Mouse (Mus musculus): Measurements from ENCODE around the gene Ppil6. TPM values are rescaled to one million over a fixed set of nuclear protein-coding genes. Genes with fewer than 3 reads are reported as not detected.
A peak's percentile ranks its signal among the peaks of the same experiment; 100 is the strongest.

Gene Ppil6
- polyA plus RNA-seq, 1 experiment from 2014 or later, result 0.63 TPM

- Histone ChIP-seq H3K4me2 (0 out of 2 replicates have a peak overlapping the region, but pooled peaks have one; percentile 2), H3K4me1 (peaks cover 27% of the 10 kb centered on the region), H3K9me3 (0 out of 2 replicates have a peak, but pooled peaks cover 6% of the 10 kb centered on the region), H3K27me3 (no peaks in the 10 kb centered on the region), H3K27ac (peak overlapping the region; percentile 68), H3K9ac (no peak overlapping the region), H3K4me3 (no peak overlapping the region), H3K36me3 (0 out of 2 replicates have a peak, but pooled peaks cover 4% of the 10 kb centered on the region)
- 26% methylated on average over 14 of the region's 14 CpGs for WGBS
- ATAC-seq (ENCODE audit: insufficient number of reproducible peaks, insufficient read depth, low FRiP score, low TSS enrichment, low read depth), result peak; percentile 43; the same call in 1 of the 2 replicates
Observed at GRCm38 (mm10) chr10:41552847-41553589, 62.8 kb downstream of the Ppil6 start.

GRCm38 (mm10) chr10:41553711-41554110 is 63.5 kb downstream of the Ppil6 start:
- 67% methylated on average over 4 of the region's 4 CpGs for WGBS
- H3K27me3 ChIP-seq, result no peaks in the 10 kb centered on the region
- no peak overlapping the region for H3K4me3 ChIP-seq
- H3K27ac ChIP-seq, result peak overlapping the region; percentile 36; the same call in 1 of the 2 replicates
- peaks cover 27% of the 10 kb centered on the region for H3K4me1 ChIP-seq
- H3K9me3 ChIP-seq, result 0 out of 2 replicates have a peak, but pooled peaks cover 6% of the 10 kb centered on the region
- no peak overlapping the region for H3K9ac ChIP-seq
- no peak overlapping the region for H3K4me2 ChIP-seq
- 0 out of 2 replicates have a peak, but pooled peaks cover 4% of the 10 kb centered on the region for H3K36me3 ChIP-seq
- no peak for ATAC-seq (ENCODE audit: insufficient number of reproducible peaks, insufficient read depth, low FRiP score, low TSS enrichment, low read depth)

GRCm38 (mm10) chr10:41555081-41555480 is 64.8 kb downstream of the Ppil6 start:
- Histone ChIP-seq H3K9ac (no peak overlapping the region), H3K9me3 (peaks cover 3% of the 10 kb centered on the region; the same call in 1 of the 2 replicates), H3K4me2 (no peak overlapping the region), H3K27ac (no peak overlapping the region), H3K27me3 (no peaks in the 10 kb centered on the region), H3K36me3 (no peaks in the 10 kb centered on the region), H3K4me1 (peaks cover 27% of the 10 kb centered on the region), H3K4me3 (no peak overlapping the region)
- no peak for ATAC-seq (ENCODE audit: insufficient number of reproducible peaks, insufficient read depth, low FRiP score, low TSS enrichment, low read depth)
- 77% methylated on average over 3 of the region's 3 CpGs for WGBS

- Histone ChIP-seq H3K4me3 (no peak overlapping the region), H3K27ac (no peak overlapping the region), H3K36me3 (no peaks in the 10 kb centered on the region), H3K4me2 (no peak overlapping the region), H3K4me1 (peaks cover 5% of the 10 kb centered on the region), H3K9ac (no peak overlapping the region), H3K27me3 (no peaks in the 10 kb centered on the region), H3K9me3 (peaks cover 13% of the 10 kb centered on the region; the same call in 1 of the 2 replicates)
- 89% methylated on average over 1 of the region's 1 CpGs for WGBS
- no peak for ATAC-seq (ENCODE audit: insufficient number of reproducible peaks, insufficient read depth, low FRiP score, low TSS enrichment, low read depth)
Observed at GRCm38 (mm10) chr10:41558401-41558800, 68.2 kb downstream of the Ppil6 start.

- no peak for ATAC-seq (ENCODE audit: insufficient number of reproducible peaks, insufficient read depth, low FRiP score, low TSS enrichment, low read depth)
- WGBS, result 89% methylated on average over 10 of the region's 10 CpGs
- Histone ChIP-seq H3K9me3 (peaks cover 13% of the 10 kb centered on the region; the same call in 1 of the 2 replicates), H3K4me1 (0 out of 2 replicates have a peak, but pooled peaks cover 2% of the 10 kb centered on the region), H3K4me2 (no peak overlapping the region), H3K36me3 (no peaks in the 10 kb centered on the region), H3K9ac (no peak overlapping the region), H3K27me3 (no peaks in the 10 kb centered on the region), H3K4me3 (no peak overlapping the region), H3K27ac (no peak overlapping the region)
Observed at GRCm38 (mm10) chr10:41561701-41562395, 71.6 kb downstream of the Ppil6 start.

Other genes starting within 250 kb of the Ppil6 start
- 13.2 and 13.4 TPM in 2 replicates for gene Fig4, start 187.2 kb upstream of the Ppil6 start, polyA plus RNA-seq (2015; fragmentation: Nextera tagmentation; extraction: Ambion mirVana)
- gene Ak9, start 186.5 kb upstream of the Ppil6 start, polyA plus RNA-seq (2015; fragmentation: Nextera tagmentation; extraction: Ambion mirVana), result 0.04 TPM in 2 replicates
- gene Zbtb24, start 40.1 kb upstream of the Ppil6 start, polyA plus RNA-seq (2015; fragmentation: Nextera tagmentation; extraction: Ambion mirVana), result 22.5 and 23.5 TPM in 2 replicates
- gene Mical1, start 14.1 kb upstream of the Ppil6 start, polyA plus RNA-seq (2015; fragmentation: Nextera tagmentation; extraction: Ambion mirVana), result 46.8 and 51.2 TPM in 2 replicates
- 54.7 and 60.6 TPM in 2 replicates for gene Smpd2, start 70 bp upstream of the Ppil6 start, polyA plus RNA-seq (2015; fragmentation: Nextera tagmentation; extraction: Ambion mirVana)
- gene Cd164, start 29.0 kb downstream of the Ppil6 start, polyA plus RNA-seq (2015; fragmentation: Nextera tagmentation; extraction: Ambion mirVana), result 154 and 165 TPM in 2 replicates
- gene Ccdc162, start 226.2 kb downstream of the Ppil6 start, polyA plus RNA-seq (2015; fragmentation: Nextera tagmentation; extraction: Ambion mirVana), result 1.5 and 1.7 TPM in 2 replicates